Mouse (Mus musculus): Measurements from ENCODE around the gene Sned1. TPM values are rescaled to one million over a fixed set of nuclear protein-coding genes. Genes with fewer than 3 reads are reported as not detected.
A peak's percentile ranks its signal among the peaks of the same experiment; 100 is the strongest.

The Sned1 gene
- polyA plus RNA-seq, 1 experiment, result 4.8 TPM

DNA sequence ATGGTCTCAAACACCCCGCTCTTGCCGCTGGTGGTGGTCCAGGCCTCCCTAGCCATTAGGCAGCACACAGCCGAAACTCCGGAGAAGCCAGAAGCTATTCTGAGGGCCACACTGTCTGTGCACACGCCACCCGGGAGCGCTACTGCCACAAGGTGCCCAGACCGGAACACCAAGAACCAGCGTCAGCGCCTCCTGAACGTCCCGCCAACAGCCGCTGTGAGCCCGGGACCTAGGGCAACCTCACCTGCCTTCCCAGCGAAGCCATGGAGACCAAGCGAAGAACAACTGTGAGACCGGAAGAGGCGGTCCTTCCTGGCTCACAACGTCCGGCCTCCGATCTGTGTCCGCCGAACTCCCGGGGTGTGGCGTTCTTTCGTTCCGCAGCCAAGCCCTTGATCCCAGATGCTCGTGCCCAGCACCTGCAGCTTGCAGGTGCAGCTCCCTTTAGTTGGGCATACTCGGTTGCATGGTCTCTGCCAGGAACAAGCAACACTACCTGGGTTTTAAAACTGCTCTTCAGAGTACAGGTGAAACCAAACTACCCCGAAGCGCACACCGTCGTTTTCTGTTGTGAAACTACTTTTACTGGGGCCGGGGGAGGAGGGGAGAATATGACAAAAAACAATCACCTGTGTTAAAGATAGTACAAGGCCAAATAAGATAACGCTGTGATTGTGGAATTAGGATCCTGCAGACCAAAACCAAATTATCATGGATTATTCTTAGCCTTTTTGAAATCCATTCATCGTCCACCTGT lies 70.1 kb downstream of the Sned1 start, which contains the start of gene Mterf4:
TSS of gene Mterf4 (minus strand) at position 335 of the 757 bp plus-strand sequence.
- TF ChIP-seq CTCF (IDR thresholded peaks at IDR 0.05; ENCODE audit: control insufficient read depth, insufficient read depth, insufficient replicate concordance, low read depth, low read length) (no peak), POLR2A (IDR thresholded peaks at IDR 0.05; ENCODE audit: control insufficient read depth, low read depth, low read length) (peak; percentile 58; the same call in 1 of the 2 replicates)
- H3K36me3 ChIP-seq (ENCODE audit: control insufficient read depth, insufficient read depth, low read length), result no peaks in the 10 kb centered on the region; the same call in none of the 2 replicates
- no peaks in the 10 kb centered on the region for H3K27me3 ChIP-seq (ENCODE audit: control insufficient read depth, insufficient read depth, low read length)
- H3K27ac ChIP-seq (ENCODE audit: control insufficient read depth, insufficient read depth, low read depth, low read length), result peak within 1 kb of the TSS; percentile 41
- H3K4me3 ChIP-seq (ENCODE audit: control insufficient read depth, low read depth, low read length), result peak within 1 kb of the TSS; percentile 91
- no peaks in the 10 kb centered on the region for H3K4me1 ChIP-seq (ENCODE audit: control insufficient read depth, insufficient read depth, low read length)

GRCm38 (mm10) chr1:93323973-93324372 lies 88.3 kb downstream of the Sned1 start:
- Histone ChIP-seq H3K36me3 (ENCODE audit: control insufficient read depth, insufficient read depth, low read length) (peaks cover 1% of the 10 kb centered on the region), H3K27ac (ENCODE audit: control insufficient read depth, insufficient read depth, low read depth, low read length) (no peak overlapping the region), H3K4me1 (ENCODE audit: control insufficient read depth, insufficient read depth, low read length) (no peaks in the 10 kb centered on the region), H3K4me3 (ENCODE audit: control insufficient read depth, low read depth, low read length) (no peak overlapping the region), H3K27me3 (ENCODE audit: control insufficient read depth, insufficient read depth, low read length) (no peaks in the 10 kb centered on the region)
- no peak for TF ChIP-seq CTCF (IDR thresholded peaks at IDR 0.05; ENCODE audit: control insufficient read depth, insufficient read depth, insufficient replicate concordance, low read depth, low read length)
- no peak for TF ChIP-seq POLR2A (IDR thresholded peaks at IDR 0.05; ENCODE audit: control insufficient read depth, low read depth, low read length)

DNA sequence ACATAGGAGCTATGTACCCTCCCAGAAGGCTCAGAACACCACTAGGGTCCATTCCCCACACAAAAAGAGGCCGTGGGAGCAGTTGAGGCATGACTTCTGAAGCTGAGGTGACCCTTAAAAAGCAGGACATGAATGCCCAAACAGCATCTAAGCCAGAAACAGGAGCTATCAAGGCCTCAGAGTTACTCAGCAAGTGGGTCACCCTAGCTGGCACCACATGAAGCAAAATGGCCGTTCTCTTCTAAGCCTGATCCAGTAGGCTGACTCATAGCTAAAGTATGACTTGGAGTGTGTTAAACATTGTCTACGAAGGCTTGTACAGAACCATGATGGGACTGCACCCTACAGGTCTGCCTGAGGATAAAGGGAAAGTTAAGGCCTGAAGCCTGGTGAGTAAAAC lies 90.8 kb downstream of the Sned1 start:
- no peak for TF ChIP-seq CTCF (IDR thresholded peaks at IDR 0.05; ENCODE audit: control insufficient read depth, insufficient read depth, insufficient replicate concordance, low read depth, low read length)
- no peak for TF ChIP-seq POLR2A (IDR thresholded peaks at IDR 0.05; ENCODE audit: control insufficient read depth, low read depth, low read length)
- Histone ChIP-seq H3K27ac (ENCODE audit: control insufficient read depth, insufficient read depth, low read depth, low read length) (no peak overlapping the region), H3K4me3 (ENCODE audit: control insufficient read depth, low read depth, low read length) (no peak overlapping the region), H3K4me1 (ENCODE audit: control insufficient read depth, insufficient read depth, low read length) (no peaks in the 10 kb centered on the region), H3K36me3 (ENCODE audit: control insufficient read depth, insufficient read depth, low read length) (peaks cover 5% of the 10 kb centered on the region), H3K27me3 (ENCODE audit: control insufficient read depth, insufficient read depth, low read length) (no peaks in the 10 kb centered on the region)

DNA sequence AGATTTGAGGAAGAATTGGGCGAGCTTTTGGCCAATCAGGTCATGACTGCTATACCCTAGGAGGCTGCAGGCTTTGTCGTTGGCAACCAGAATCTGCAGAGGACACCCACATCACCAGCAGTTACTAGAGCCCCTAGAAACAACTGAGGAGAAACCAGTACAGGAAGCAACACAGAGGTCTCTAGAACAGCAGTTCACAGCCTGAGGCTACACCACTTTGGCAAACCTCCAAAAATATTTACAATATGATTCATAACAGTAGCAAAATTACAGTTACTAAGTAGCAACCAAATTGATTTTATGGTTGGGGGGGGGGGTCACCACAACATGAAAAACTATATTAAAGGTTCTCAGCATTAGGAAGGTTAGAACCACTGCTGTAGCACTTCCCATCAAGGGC lies 99.0 kb downstream of the Sned1 start:
- H3K27ac ChIP-seq (ENCODE audit: control insufficient read depth, insufficient read depth, low read depth, low read length), result no peak overlapping the region
- H3K4me3 ChIP-seq (ENCODE audit: control insufficient read depth, low read depth, low read length), result no peak overlapping the region
- TF ChIP-seq POLR2A (IDR thresholded peaks at IDR 0.05; ENCODE audit: control insufficient read depth, low read depth, low read length), result no peak
- TF ChIP-seq CTCF (IDR thresholded peaks at IDR 0.05; ENCODE audit: control insufficient read depth, insufficient read depth, insufficient replicate concordance, low read depth, low read length), result no peak
- peaks cover 5% of the 10 kb centered on the region; the same call in 1 of the 2 replicates for H3K36me3 ChIP-seq (ENCODE audit: control insufficient read depth, insufficient read depth, low read length)
- no peaks in the 10 kb centered on the region for H3K4me1 ChIP-seq (ENCODE audit: control insufficient read depth, insufficient read depth, low read length)
- no peaks in the 10 kb centered on the region for H3K27me3 ChIP-seq (ENCODE audit: control insufficient read depth, insufficient read depth, low read length)

DNA sequence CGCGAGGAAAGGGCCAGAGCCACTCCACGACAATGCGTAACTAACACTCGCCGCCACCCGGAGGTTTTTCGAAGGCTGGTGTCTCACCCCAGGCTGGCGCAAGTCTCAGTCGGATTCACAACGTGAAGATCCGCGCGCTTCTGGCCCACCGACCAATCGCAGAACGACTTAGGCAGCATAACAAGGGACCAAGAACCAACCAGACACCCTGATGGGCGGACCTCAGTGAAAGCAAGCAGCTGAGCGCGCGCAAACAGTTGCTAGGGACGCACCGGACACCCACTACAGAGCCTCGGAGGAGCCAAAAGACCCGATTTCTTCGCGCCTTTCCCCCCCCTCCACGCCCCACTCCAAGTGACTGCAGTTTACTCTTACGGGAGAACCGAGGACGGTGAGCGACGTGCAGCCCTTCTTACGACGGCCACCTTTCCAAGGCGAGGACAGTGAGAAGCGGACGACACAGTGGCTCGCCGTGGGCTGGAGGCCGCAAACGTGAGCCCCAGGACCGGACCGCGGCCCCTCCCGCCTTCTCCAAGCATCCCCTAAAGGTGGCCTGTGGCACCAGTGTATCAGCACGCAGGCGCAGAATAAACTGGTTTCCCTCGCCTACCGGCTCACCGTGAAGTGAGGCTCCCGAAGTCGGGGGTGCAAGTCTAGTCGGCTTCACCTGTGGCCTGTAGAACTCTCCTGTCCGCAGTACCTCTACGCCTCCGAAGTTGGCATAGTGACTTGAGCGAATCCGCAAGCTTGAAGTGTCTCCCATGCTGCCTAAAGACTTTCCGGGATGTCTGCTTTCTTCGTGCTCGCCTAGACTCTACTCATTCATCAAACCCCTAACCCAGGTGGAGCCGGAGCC lies 107.2 kb downstream of the Sned1 start, which contains the start of the genes Ppp1r7 and Pask:
TSS of gene Ppp1r7 (plus strand) at position 207 of the 856 bp plus-strand sequence.
TSS of gene Pask (minus strand) at position 835 of the 856 bp plus-strand sequence.
- H3K4me1 ChIP-seq (ENCODE audit: control insufficient read depth, insufficient read depth, low read length), result peaks cover 2% of the 10 kb centered on the region; the same call in 1 of the 2 replicates
- H3K27me3 ChIP-seq (ENCODE audit: control insufficient read depth, insufficient read depth, low read length), result no peaks in the 10 kb centered on the region
- H3K4me3 ChIP-seq (ENCODE audit: control insufficient read depth, low read depth, low read length), result peak within 1 kb of the TSS; percentile 97
- peak within 1 kb of the TSS; percentile 95 for H3K27ac ChIP-seq (ENCODE audit: control insufficient read depth, insufficient read depth, low read depth, low read length)
- peak; percentile 71 for TF ChIP-seq POLR2A (IDR thresholded peaks at IDR 0.05; ENCODE audit: control insufficient read depth, low read depth, low read length)
- no peak for TF ChIP-seq CTCF (IDR thresholded peaks at IDR 0.05; ENCODE audit: control insufficient read depth, insufficient read depth, insufficient replicate concordance, low read depth, low read length)
- no peaks in the 10 kb centered on the region; the same call in 1 of the 2 replicates for H3K36me3 ChIP-seq (ENCODE audit: control insufficient read depth, insufficient read depth, low read length)

DNA sequence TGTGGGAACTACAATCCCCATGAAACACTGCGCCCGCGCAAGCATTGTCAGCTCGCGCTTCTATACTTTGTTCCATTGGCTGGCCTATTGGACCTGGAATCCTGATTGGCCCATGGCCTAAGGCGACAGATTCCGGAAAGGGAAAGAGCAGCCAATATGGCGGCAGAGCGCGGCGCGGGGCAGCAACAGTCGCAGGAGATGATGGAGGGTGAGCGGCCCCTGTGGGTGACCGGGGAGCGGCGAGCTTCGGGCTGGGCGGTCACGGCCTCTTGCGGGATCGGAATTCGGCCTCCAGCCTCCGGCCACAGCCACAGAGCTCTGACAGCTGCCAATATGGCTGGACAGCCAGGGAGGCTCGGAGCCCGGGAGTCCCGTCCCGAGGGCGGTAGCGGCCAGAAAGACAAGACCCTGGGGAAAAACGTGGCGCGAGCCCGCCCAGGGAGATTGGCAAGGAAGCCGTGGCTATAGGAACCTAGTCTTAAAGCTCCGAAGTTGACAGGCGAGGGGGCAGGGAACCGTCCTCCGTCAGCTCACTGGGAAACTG lies 107.9 kb downstream of the Sned1 start:
- H3K36me3 ChIP-seq (ENCODE audit: control insufficient read depth, insufficient read depth, low read length), result no peaks in the 10 kb centered on the region; the same call in 1 of the 2 replicates
- H3K4me3 ChIP-seq (ENCODE audit: control insufficient read depth, low read depth, low read length), result peak overlapping the region; percentile 97
- TF ChIP-seq POLR2A (IDR thresholded peaks at IDR 0.05; ENCODE audit: control insufficient read depth, low read depth, low read length) (peak; percentile 65), CTCF (IDR thresholded peaks at IDR 0.05; ENCODE audit: control insufficient read depth, insufficient read depth, insufficient replicate concordance, low read depth, low read length) (no peak)
- H3K27ac ChIP-seq (ENCODE audit: control insufficient read depth, insufficient read depth, low read depth, low read length), result peak overlapping the region; percentile 95
- no peaks in the 10 kb centered on the region for H3K27me3 ChIP-seq (ENCODE audit: control insufficient read depth, insufficient read depth, low read length)
- H3K4me1 ChIP-seq (ENCODE audit: control insufficient read depth, insufficient read depth, low read length), result peaks cover 2% of the 10 kb centered on the region; the same call in 1 of the 2 replicates

All from testis, adult 2 months (tissue).